Mouse (Mus musculus) layer of hippocampus, adult 9-11 months (tissue): ENCODE results near the gene Mpg.
"Not testable (repeated sequence)": the region's sequence is repeated elsewhere in the genome, so short reads cannot be mapped to it uniquely, and the experiment has no call there.

Experiments used
- DNase-seq: peaks from one replicate; pipeline ENCODE4 v3.0.0; 2022

Mpg gene

GRCm38 (mm10) chr11:32226124-32226871 lies at the start of gene Mpg:
Gene Mpg (plus strand): TSS chr11:32226505.
- peak; percentile 90 for DNase-seq

- no peak for DNase-seq
These were observed 47.8 kb upstream of the Mpg start for GRCm38 (mm10) chr11:32178506-32178905.

GRCm38 (mm10) chr11:32181246-32181645 lies 45.1 kb upstream of the Mpg start:
- DNase-seq, result no peak

GRCm38 (mm10) chr11:32181973-32182868 lies 44.1 kb upstream of the Mpg start:
- peak; percentile 80 for DNase-seq

GRCm38 (mm10) chr11:32184469-32184868 lies 41.8 kb upstream of the Mpg start:
- no peak for DNase-seq

GRCm38 (mm10) chr11:32186031-32186430 lies 40.3 kb upstream of the Mpg start:
- DNase-seq, result no peak

GRCm38 (mm10) chr11:32187256-32187655 lies 39.0 kb upstream of the Mpg start:
- DNase-seq, result no peak

GRCm38 (mm10) chr11:32188881-32189280 lies 37.4 kb upstream of the Mpg start:
- DNase-seq, result no peak

- no peak for DNase-seq
These were observed 36.9 kb upstream of the Mpg start for GRCm38 (mm10) chr11:32189434-32189833.

- no peak for DNase-seq
These were observed 36.2 kb upstream of the Mpg start for GRCm38 (mm10) chr11:32190119-32190518.

- no peak for DNase-seq
These were observed 35.6 kb upstream of the Mpg start for GRCm38 (mm10) chr11:32190603-32191110.

GRCm38 (mm10) chr11:32193156-32193555 lies 33.1 kb upstream of the Mpg start:
- DNase-seq, result no peak

- no peak for DNase-seq
These were observed 32.2 kb upstream of the Mpg start for GRCm38 (mm10) chr11:32194086-32194485.

- DNase-seq, result no peak
These were observed 31.7 kb upstream of the Mpg start for GRCm38 (mm10) chr11:32194626-32195025.

GRCm38 (mm10) chr11:32195867-32196540 lies 30.3 kb upstream of the Mpg start:
- no peak for DNase-seq

GRCm38 (mm10) chr11:32196727-32197126 lies 29.6 kb upstream of the Mpg start:
- no peak for DNase-seq

GRCm38 (mm10) chr11:32197766-32198165 lies 28.5 kb upstream of the Mpg start:
- DNase-seq, result no peak

GRCm38 (mm10) chr11:32198256-32198955 lies 27.9 kb upstream of the Mpg start:
- DNase-seq, result no peak

GRCm38 (mm10) chr11:32199230-32199629 lies 27.1 kb upstream of the Mpg start:
- DNase-seq, result no peak

- DNase-seq, result no peak
These were observed 26.2 kb upstream of the Mpg start, which contains the start of gene Il9r for GRCm38 (mm10) chr11:32200075-32200601. Gene Il9r (minus strand): TSS chr11:32200279.

- DNase-seq, result not testable (repeated sequence)
These were observed 25.3 kb upstream of the Mpg start for GRCm38 (mm10) chr11:32200992-32201391.
